22 mouse cellular contexts compared by ENCODE assay signal in genomic region chr10:46823837-46824236, GRCm38 (mm10).
A peak's percentile ranks its signal among the peaks of the same experiment; 100 is the strongest.
DNase-seq lines count a peak whose midpoint lies in the region; ATAC-seq and TF ChIP-seq lines count a peak whose summit lies in the region.
"Had no signal": no experiment of that assay in that cellular context is flagged by ENCODE, and none has a peak within 500 bp of the region (broad histone marks: within the 10 kb centered on the region; RNA-seq: fewer than 3 reads in every experiment).

No protein-coding gene starts in this region.

- H3K9me3 ChIP-seq in hindbrain, postnatal 0 days (ENCODE audit: low read length), result no peaks in the 10 kb centered on the region
- no peaks in the 10 kb centered on the region for H3K9me3 ChIP-seq in hindbrain, embryonic 13.5 days
- no peaks in the 10 kb centered on the region for H3K9me3 ChIP-seq in midbrain, postnatal 0 days (ENCODE audit: low read length)
- no peaks in the 10 kb centered on the region for H3K9me3 ChIP-seq in midbrain, embryonic 15.5 days
- H3K9me3 ChIP-seq: forebrain, embryonic 10.5 days; forebrain, embryonic 13.5 days; heart, embryonic 10.5 days; heart, embryonic 13.5 days had no signal

- peak; percentile 21 for DNase-seq in hindbrain, postnatal 0 days (ENCODE audit: low spot score)
- peak; percentile 22 for DNase-seq in midbrain, postnatal 0 days (ENCODE audit: low spot score)
- DNase-seq in retina, embryonic 14.5 days (ENCODE audit: low spot score), result peak; percentile 55
- peak; percentile 23 for DNase-seq in retina, postnatal 7 days (ENCODE audit: low read depth, low spot score)
- DNase-seq in layer of hippocampus, adult 9-11 months, result no peak
- DNase-seq: adrenal gland, adult 8-10 months; adrenal gland, postnatal 25 days; cerebellum, adult 11 months; cerebellum, adult 8-10 months; gastrocnemius, postnatal 10 days; gastrocnemius, postnatal 36 days; heart, adult 2 months; heart, postnatal 14 days; heart, postnatal 4 days had no signal

- ATAC-seq in hindbrain, postnatal 0 days, result no peak
- no peak for ATAC-seq in hindbrain, embryonic 13.5 days (ENCODE audit: low FRiP score)
- ATAC-seq in midbrain, postnatal 0 days (ENCODE audit: low FRiP score), result no peak
- ATAC-seq in midbrain, embryonic 15.5 days (replicated peaks), result no peak
- ATAC-seq: CD4-positive, CD25-positive, alpha-beta regulatory T cell, adult 4 months; forebrain, embryonic 13.5 days; forebrain, embryonic 16.5 days had no signal

- H3K4me2 ChIP-seq in hindbrain, postnatal 0 days (ENCODE audit: low read depth, low read length), result no peak overlapping the region
- no peak overlapping the region for H3K4me2 ChIP-seq in hindbrain, embryonic 13.5 days
- H3K4me2 ChIP-seq in midbrain, postnatal 0 days (ENCODE audit: low read depth, low read length, poor library complexity, severe bottlenecking), result no peak overlapping the region
- no peak overlapping the region for H3K4me2 ChIP-seq in midbrain, embryonic 15.5 days
- H3K4me2 ChIP-seq: forebrain, embryonic 13.5 days; heart, embryonic 13.5 days had no signal

- no peaks in the 10 kb centered on the region for H3K27me3 ChIP-seq in hindbrain, postnatal 0 days (ENCODE audit: insufficient read depth, low read length)
- H3K27me3 ChIP-seq in hindbrain, embryonic 13.5 days, result no peaks in the 10 kb centered on the region
- no peaks in the 10 kb centered on the region for H3K27me3 ChIP-seq in midbrain, postnatal 0 days (ENCODE audit: insufficient read depth, low read length)
- no peaks in the 10 kb centered on the region for H3K27me3 ChIP-seq in midbrain, embryonic 15.5 days (replicated peaks)
- H3K27me3 ChIP-seq: forebrain, embryonic 13.5 days; heart, embryonic 13.5 days had no signal

- H3K9ac ChIP-seq in hindbrain, postnatal 0 days (replicated peaks; ENCODE audit: low read length), result no peak overlapping the region
- no peak overlapping the region for H3K9ac ChIP-seq in hindbrain, embryonic 13.5 days
- H3K9ac ChIP-seq in midbrain, postnatal 0 days (replicated peaks; ENCODE audit: low read length, poor library complexity, severe bottlenecking), result no peak overlapping the region
- no peak overlapping the region for H3K9ac ChIP-seq in midbrain, embryonic 15.5 days
- H3K9ac ChIP-seq: forebrain, embryonic 13.5 days; heart, embryonic 13.5 days had no signal

- H3K4me3 ChIP-seq in hindbrain, postnatal 0 days (ENCODE audit: low read length), result no peak overlapping the region
- H3K4me3 ChIP-seq in hindbrain, embryonic 13.5 days, result no peak overlapping the region
- H3K4me3 ChIP-seq in midbrain, postnatal 0 days (ENCODE audit: low read depth, low read length), result no peak overlapping the region
- no peak overlapping the region for H3K4me3 ChIP-seq in midbrain, embryonic 15.5 days
- H3K4me3 ChIP-seq: forebrain, embryonic 10.5 days; forebrain, embryonic 13.5 days; heart, adult 2 months; heart, embryonic 10.5 days; heart, embryonic 13.5 days had no signal

- WGBS in hindbrain, postnatal 0 days, result 26% methylated on average over 1 of the region's 1 CpGs
- 42% methylated on average over 1 of the region's 1 CpGs for WGBS in hindbrain, embryonic 13.5 days
- WGBS in midbrain, postnatal 0 days, result 43% methylated on average over 1 of the region's 1 CpGs
- 33% methylated on average over 1 of the region's 1 CpGs for WGBS in midbrain, embryonic 15.5 days

- no peak for TF ChIP-seq CTCF in hindbrain, postnatal 0 days (IDR thresholded peaks at IDR 0.05; ENCODE audit: low read depth)
- TF ChIP-seq CTCF in midbrain, postnatal 0 days (IDR thresholded peaks at IDR 0.05), result no peak

- no peaks in the 10 kb centered on the region for H3K4me1 ChIP-seq in hindbrain, postnatal 0 days (ENCODE audit: insufficient read depth, low read length)
- no peaks in the 10 kb centered on the region; the same call in 1 of the 2 replicates for H3K4me1 ChIP-seq in hindbrain, embryonic 13.5 days (replicated peaks)
- no peaks in the 10 kb centered on the region for H3K4me1 ChIP-seq in midbrain, postnatal 0 days (ENCODE audit: insufficient read depth, low read length)
- peaks cover 6% of the 10 kb centered on the region; the same call in 1 of the 2 replicates for H3K4me1 ChIP-seq in midbrain, embryonic 15.5 days
- H3K4me1 ChIP-seq: heart, embryonic 10.5 days; heart, embryonic 13.5 days had no signal

- no peak overlapping the region for H3K27ac ChIP-seq in hindbrain, postnatal 0 days
- no peak overlapping the region for H3K27ac ChIP-seq in hindbrain, embryonic 13.5 days
- no peak overlapping the region for H3K27ac ChIP-seq in midbrain, postnatal 0 days (ENCODE audit: low read depth, low read length)
- H3K27ac ChIP-seq in midbrain, embryonic 15.5 days, result no peak overlapping the region
- H3K27ac ChIP-seq: forebrain, embryonic 10.5 days; forebrain, embryonic 13.5 days; heart, adult 2 months; heart, embryonic 10.5 days; heart, embryonic 13.5 days had no signal

- no peaks in the 10 kb centered on the region for H3K36me3 ChIP-seq in hindbrain, postnatal 0 days (ENCODE audit: insufficient read depth, low read length)
- H3K36me3 ChIP-seq in hindbrain, embryonic 13.5 days, result no peaks in the 10 kb centered on the region
- H3K36me3 ChIP-seq in midbrain, postnatal 0 days (ENCODE audit: insufficient read depth, low read length), result no peaks in the 10 kb centered on the region
- no peaks in the 10 kb centered on the region for H3K36me3 ChIP-seq in midbrain, embryonic 15.5 days (replicated peaks)
- H3K36me3 ChIP-seq: forebrain, embryonic 10.5 days; heart, embryonic 10.5 days; heart, embryonic 13.5 days had no signal
